Mouse (Mus musculus) forebrain, embryonic 16.5 days (tissue): ENCODE data around the gene Gm13212. TPM values are rescaled to one million over a fixed set of nuclear protein-coding genes. Genes with fewer than 3 reads are reported as not detected.
"Not testable (repeated sequence)": the region's sequence is repeated elsewhere in the genome, so short reads cannot be mapped to it uniquely, and the experiment has no call there.

Experiments used
- ATAC-seq: fragments of 200-750 bp; cut with Nextera tagmentation; 2 replicates; pipeline ENCODE4 v1.8.0; 2017; ENCODE audit warnings: mild to moderate bottlenecking, moderate library complexity
- H3K27ac ChIP-seq: fragments of 300-500 bp; sonication (generic); 2 replicates; pipeline ENCODE4 v1.5.1; 2014; ENCODE audit warnings: low read length, control low read depth
- H3K27me3 ChIP-seq: fragments of 300-500 bp; sonication (generic); replicated peaks from 2 replicates; pipeline ENCODE4 v1.6.1; 2014; ENCODE audit warnings: low read length; ENCODE audit not compliant: control insufficient read depth, insufficient read depth
- H3K36me3 ChIP-seq: fragments of 300-500 bp; sonication (generic); 2 replicates; pipeline ENCODE4 v1.6.1; 2014; ENCODE audit not compliant: control insufficient read depth, insufficient read depth
- H3K4me1 ChIP-seq: fragments of 300-500 bp; sonication (generic); replicated peaks from 2 replicates; pipeline ENCODE4 v1.6.1; 2014; ENCODE audit warnings: low read length; ENCODE audit not compliant: control insufficient read depth, insufficient read depth
- H3K4me2 ChIP-seq: fragments of 300-500 bp; sonication (generic); 2 replicates; pipeline ENCODE4 v1.6.1; 2014; ENCODE audit warnings: mild to moderate bottlenecking, low read length, control low read depth
- H3K4me3 ChIP-seq: fragments of 300-500 bp; sonication (generic); replicated peaks from 2 replicates; pipeline ENCODE4 v1.5.1; 2014; ENCODE audit warnings: mild to moderate bottlenecking, low read length, control low read depth
- H3K9ac ChIP-seq: fragments of 300-500 bp; sonication (generic); replicated peaks from 2 replicates; pipeline ENCODE4 v1.6.1; 2014; ENCODE audit warnings: low read depth, low read length, control low read depth
- H3K9me3 ChIP-seq: fragments of 300-500 bp; sonication (generic); 2 replicates; pipeline ENCODE4 v1.6.1; 2016; ENCODE audit warnings: low read length; ENCODE audit not compliant: control insufficient read depth
- WGBS: fragments of 180-500 bp; shearing (Covaris S2); extraction: QIAGEN DNeasy Blood & Tissue Kit; methylation state at CpG from one replicate; pipeline ENCODE4 v1.1.7; 2014; 5-methylcytosine and 5-hydroxymethylcytosine counted together
- polyA plus RNA-seq: library from polyadenylated mRNA; unstranded; fragments of >200 nt; fragmentation: Nextera tagmentation; extraction: Ambion mirVana; gene quantifications from 2 replicates; pipeline ENCODE4 v1.2.1, GENCODE M21; 2015

Gene Gm13212
- polyA plus RNA-seq, 1 experiment from 2014 or later: 0.18 TPM

DNA sequence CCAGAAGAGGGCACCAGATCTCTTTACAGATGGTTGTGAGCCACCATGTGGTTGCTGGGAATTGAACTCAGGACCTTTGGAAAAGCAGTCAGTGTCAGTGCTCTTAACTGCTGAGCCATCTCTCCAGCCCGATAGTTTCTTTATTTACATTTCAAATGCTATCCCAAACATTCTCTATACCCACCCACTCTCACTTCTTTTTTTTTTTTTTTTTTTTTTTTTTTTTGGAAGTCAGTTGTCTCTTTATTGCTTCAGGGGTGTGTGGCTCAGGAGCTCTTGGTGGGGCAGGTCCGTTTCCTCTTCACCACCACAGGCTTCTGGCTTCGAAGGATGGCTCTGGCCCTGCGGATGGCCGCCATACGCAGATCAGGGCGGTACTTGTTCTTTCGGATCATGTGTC is 8.3 kb upstream of the Gm13212 start:
- H3K9ac ChIP-seq, H3K27me3 ChIP-seq, H3K4me2 ChIP-seq, ATAC-seq, H3K27ac ChIP-seq, H3K4me3 ChIP-seq, H3K9me3 ChIP-seq, H3K4me1 ChIP-seq, H3K36me3 ChIP-seq: not testable (repeated sequence)
- 92% methylated on average over 8 of the region's 8 CpGs for WGBS

- not testable (repeated sequence) for H3K4me1 ChIP-seq, H3K9me3 ChIP-seq, H3K4me2 ChIP-seq, H3K9ac ChIP-seq, H3K27me3 ChIP-seq, ATAC-seq, H3K27ac ChIP-seq, H3K36me3 ChIP-seq, H3K4me3 ChIP-seq
- 89% methylated on average over 1 of the region's 1 CpGs for WGBS
These were observed 4.6 kb upstream of the Gm13212 start for GRCm38 (mm10) chr4:145580333-145580732.

- not testable (repeated sequence) for H3K4me3 ChIP-seq, H3K27me3 ChIP-seq, H3K9ac ChIP-seq, ATAC-seq, H3K4me2 ChIP-seq, H3K27ac ChIP-seq, H3K9me3 ChIP-seq, H3K4me1 ChIP-seq, H3K36me3 ChIP-seq
- WGBS: 82% methylated on average over 2 of the region's 2 CpGs
These were observed 1.1 kb downstream of the Gm13212 start for GRCm38 (mm10) chr4:145586046-145586445.

GRCm38 (mm10) chr4:145594183-145594582 is 9.2 kb downstream of the Gm13212 start:
- not testable (repeated sequence) for H3K4me2 ChIP-seq
- WGBS: 60% methylated on average over 1 of the region's 1 CpGs

DNA sequence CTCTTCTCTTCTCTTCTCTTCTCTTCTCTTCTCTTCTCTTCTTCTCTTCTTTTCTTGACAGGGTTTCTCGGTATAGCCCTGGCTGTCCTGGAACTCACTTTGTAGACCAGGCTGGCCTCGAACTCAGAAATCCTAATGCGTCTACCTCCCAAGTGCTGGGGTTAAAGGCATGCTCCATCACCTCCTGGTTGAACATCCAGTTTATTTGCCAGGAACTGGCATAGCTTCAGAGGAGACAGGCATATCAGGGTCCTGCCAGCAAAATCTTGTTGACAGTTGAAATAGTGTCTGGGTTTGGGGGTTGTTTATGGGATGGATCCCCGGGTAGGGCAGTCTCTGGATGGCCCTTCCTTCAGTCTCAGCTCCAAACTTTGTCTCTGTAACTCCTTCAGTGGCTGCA is 9.8 kb downstream of the Gm13212 start:
- WGBS: 96% methylated on average over 3 of the region's 4 CpGs

More at GRCm38 (mm10) chr4:145594183-145594582, 9.2 kb downstream of the Gm13212 start:
- not testable (repeated sequence) for H3K9ac ChIP-seq, ATAC-seq, H3K36me3 ChIP-seq, H3K4me3 ChIP-seq, H3K27ac ChIP-seq, H3K27me3 ChIP-seq, H3K4me1 ChIP-seq
- peaks cover 12% of the 10 kb centered on the region for H3K9me3 ChIP-seq

GRCm38 (mm10) chr4:145640416-145641185 is 55.6 kb downstream of the Gm13212 start:
- WGBS: 37% methylated on average over 64 of the region's 83 CpGs
- not testable (repeated sequence) for ATAC-seq, H3K4me1 ChIP-seq

More for the DNA sequence above, 9.8 kb downstream of the Gm13212 start:
- not testable (repeated sequence) for H3K4me1 ChIP-seq, H3K36me3 ChIP-seq, H3K9ac ChIP-seq, H3K27ac ChIP-seq, ATAC-seq, H3K27me3 ChIP-seq, H3K4me3 ChIP-seq, H3K4me2 ChIP-seq
- peaks cover 12% of the 10 kb centered on the region for H3K9me3 ChIP-seq

GRCm38 (mm10) chr4:145670385-145670784 is 85.4 kb downstream of the Gm13212 start, which contains the start of gene Zfp980:
TSS of gene Zfp980 (plus strand) at chr4:145670685.
- H3K27me3 ChIP-seq, H3K4me2 ChIP-seq, H3K27ac ChIP-seq, H3K4me3 ChIP-seq, H3K9ac ChIP-seq, ATAC-seq, H3K4me1 ChIP-seq, H3K9me3 ChIP-seq, H3K36me3 ChIP-seq: not testable (repeated sequence)
- WGBS: 86% methylated on average over 3 of the region's 3 CpGs

More at GRCm38 (mm10) chr4:145640416-145641185, 55.6 kb downstream of the Gm13212 start:
- H3K27me3 ChIP-seq, H3K4me2 ChIP-seq, H3K4me3 ChIP-seq, H3K9me3 ChIP-seq, H3K36me3 ChIP-seq, H3K9ac ChIP-seq, H3K27ac ChIP-seq: not testable (repeated sequence)

DNA sequence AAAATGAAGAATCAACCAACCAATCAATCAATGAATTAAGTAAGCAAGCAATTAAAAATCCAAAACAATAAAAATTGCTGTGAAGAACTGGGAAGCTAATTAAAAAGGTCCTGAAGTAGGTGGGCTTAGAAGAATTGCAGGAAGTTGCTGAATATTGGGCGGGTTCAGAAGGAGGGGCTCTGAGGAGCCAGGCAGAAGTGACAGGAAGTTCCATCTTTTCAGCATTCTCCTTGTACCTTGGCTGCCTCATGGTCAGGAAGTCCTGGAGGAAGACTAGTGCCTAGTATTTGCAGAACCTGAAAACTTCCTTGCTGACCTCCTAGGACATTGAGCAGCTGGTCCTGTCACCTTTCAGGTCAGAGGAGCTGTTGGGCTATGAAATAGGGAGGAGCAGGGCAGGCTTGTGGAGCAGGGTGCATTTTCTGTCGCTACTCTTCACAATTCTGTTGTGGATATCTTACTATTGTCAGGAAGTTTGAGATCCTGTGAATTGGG is 89.4 kb downstream of the Gm13212 start:
- WGBS: 62% methylated on average over 2 of the region's 2 CpGs
- not testable (repeated sequence) for ATAC-seq, H3K4me3 ChIP-seq, H3K4me1 ChIP-seq, H3K9ac ChIP-seq, H3K36me3 ChIP-seq, H3K27me3 ChIP-seq, H3K4me2 ChIP-seq, H3K27ac ChIP-seq, H3K9me3 ChIP-seq
